Mouse (Mus musculus) T-helper 2 cell (primary cell): ENCODE results near the gene Setd7.

Experiments used
- in situ Hi-C: fragments of 300-600 bp; cut with MboI, MseI; formaldehyde crosslinking; loops from one replicate; pipeline ENCODE4 v1.15.1; 2025; ENCODE audit warnings: high pct_unique_total_duplicates

The Setd7 gene

GRCm38 (mm10) chr3:51479893-51480292 is 80.8 kb downstream of the Setd7 start:
- in situ Hi-C loops, result loop anchor here (5.0 kb wide), 1 partner anchor 172 kb away; no protein-coding TSS in a partner anchor

DNA sequence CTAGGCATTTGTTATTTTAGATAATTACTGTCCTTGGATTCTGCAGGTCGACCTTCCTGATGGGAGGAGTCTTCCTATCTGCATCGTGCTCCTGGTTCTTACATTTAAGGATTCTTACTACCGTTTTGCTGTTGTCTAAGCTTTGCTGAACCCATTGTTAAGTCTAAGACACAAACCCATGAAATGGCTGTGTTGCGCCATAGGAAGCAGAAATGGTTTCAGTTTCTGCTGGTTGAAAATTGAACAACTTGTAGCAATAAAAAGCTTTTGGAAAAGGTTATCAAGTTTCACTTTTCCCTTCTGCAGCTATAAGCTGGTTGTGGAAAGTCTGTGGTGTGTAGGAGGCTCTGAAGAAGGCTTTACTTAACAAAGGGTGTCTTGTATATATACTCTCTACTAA is 85.0 kb downstream of the Setd7 start:
- in situ Hi-C loops, result no loop called here

DNA sequence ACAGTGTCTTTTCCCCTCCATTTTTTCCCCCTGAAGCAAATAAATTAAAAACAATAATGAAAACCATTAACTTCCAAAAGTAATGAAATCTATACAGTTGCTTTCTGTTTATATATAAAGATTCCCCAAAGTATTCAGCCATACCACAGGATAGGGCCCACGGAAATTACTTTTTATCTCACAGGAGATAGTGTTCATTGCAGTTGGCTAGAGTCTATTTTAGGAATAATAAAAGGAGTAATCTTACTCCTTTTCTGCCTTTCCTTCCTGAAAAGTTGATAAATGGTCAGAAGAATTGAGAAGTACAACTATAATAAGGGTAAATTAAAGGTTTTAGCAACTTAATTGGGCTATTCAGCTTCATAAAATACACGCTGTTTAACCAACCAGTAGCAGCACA is 92.1 kb downstream of the Setd7 start:
- in situ Hi-C loops, result no loop called here
